Mouse (Mus musculus) kidney, adult 2 months (tissue): ENCODE measurements at regions not wholly inside any gene's neighbourhood (a gene's known extent, or its start where the extent isn't known, plus 50 kb on each side); places are given as distances from the start of the nearest gene placed in this dataset.
"Not testable (repeated sequence)": the region's sequence is repeated elsewhere in the genome, so short reads cannot be mapped to it uniquely, and the experiment has no call there.

Source experiments
- CTCF ChIP-seq: fragments of 200-500 bp; conservative IDR thresholded peaks from 2 replicates; pipeline ENCODE4 v1.5.1; 2011; ENCODE audit warnings: low read depth, mild to moderate bottlenecking, control low read depth, low read length, moderate library complexity, mixed read lengths; ENCODE audit not compliant: insufficient read depth, insufficient read length
- POLR2A ChIP-seq: fragments of 200-500 bp; IDR thresholded peaks from one replicate; pipeline ENCODE4 v1.6.1; 2011; ENCODE audit warnings: low read depth, low read length, control low read depth

DNA sequence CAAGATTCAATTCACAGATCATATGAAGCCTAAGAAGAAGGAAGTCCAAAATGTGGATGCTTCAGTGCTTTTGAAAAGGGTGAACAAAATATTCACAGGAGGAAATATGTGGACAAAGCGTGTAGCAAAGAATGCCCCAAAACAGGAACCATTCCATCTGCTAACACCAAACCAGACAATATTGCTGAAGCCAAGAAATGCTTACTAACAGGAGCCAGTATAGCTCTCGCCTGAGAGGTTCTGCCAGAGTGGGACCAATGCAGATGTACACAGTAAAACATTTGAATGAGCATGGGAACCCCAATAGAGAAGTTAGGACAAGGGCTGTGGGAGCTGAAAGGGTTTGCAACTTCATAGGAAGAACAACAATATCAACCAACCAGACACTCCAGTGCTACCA is 122.0 kb upstream of the Zfp386 start:
- TF ChIP-seq CTCF, POLR2A: not testable (repeated sequence)
